Mouse (Mus musculus) forebrain, embryonic 15.5 days (tissue): ENCODE results near the gene Apmap. TPM values are rescaled to one million over a fixed set of nuclear protein-coding genes. Genes with fewer than 3 reads are reported as not detected.

Experiments used
- ATAC-seq: fragments of 200-750 bp; cut with Nextera tagmentation; replicated peaks from 2 replicates; pipeline ENCODE4 v1.8.0; 2017; ENCODE audit warnings: mild to moderate bottlenecking, moderate TSS enrichment, moderate library complexity
- H3K27ac ChIP-seq: fragments of 300-500 bp; sonication (generic); replicated peaks from 2 replicates; pipeline ENCODE4 v1.5.1; 2015; ENCODE audit warnings: mild to moderate bottlenecking, inconsistent platforms
- H3K27me3 ChIP-seq: fragments of 300-500 bp; sonication (generic); 2 replicates; pipeline ENCODE4 v1.6.1; 2015; ENCODE audit warnings: inconsistent platforms
- H3K36me3 ChIP-seq: fragments of 300-500 bp; sonication (generic); 2 replicates; pipeline ENCODE4 v1.6.1; 2015; ENCODE audit warnings: mild to moderate bottlenecking, inconsistent platforms
- H3K4me1 ChIP-seq: fragments of 300-500 bp; sonication (generic); 2 replicates; pipeline ENCODE4 v1.6.1; 2015; ENCODE audit warnings: inconsistent platforms
- H3K4me2 ChIP-seq: fragments of 300-500 bp; sonication (generic); replicated peaks from 2 replicates; pipeline ENCODE4 v1.6.1; 2015; ENCODE audit warnings: mild to moderate bottlenecking, inconsistent platforms
- H3K4me3 ChIP-seq: fragments of 300-500 bp; sonication (generic); 2 replicates; pipeline ENCODE4 v1.5.1; 2015; ENCODE audit warnings: mild to moderate bottlenecking, inconsistent platforms
- H3K9ac ChIP-seq: fragments of 300-500 bp; sonication (generic); replicated peaks from 2 replicates; pipeline ENCODE4 v1.6.1; 2015; ENCODE audit warnings: mild to moderate bottlenecking, inconsistent platforms
- H3K9me3 ChIP-seq: fragments of 300-500 bp; sonication (generic); 2 replicates; pipeline ENCODE4 v1.6.1; 2016; ENCODE audit warnings: inconsistent platforms
- WGBS: fragments of 180-500 bp; shearing (Covaris S2); methylation state at CpG from one replicate; pipeline ENCODE4 v1.1.7; 2015; ENCODE audit warnings: mixed read lengths; 5-methylcytosine and 5-hydroxymethylcytosine counted together
- polyA plus RNA-seq: library from polyadenylated mRNA; unstranded; fragments of >200 nt; fragmentation: Nextera tagmentation; extraction: Ambion mirVana; gene quantifications from 2 replicates; pipeline ENCODE4 v1.2.1, GENCODE M21; 2015

Gene Apmap
- polyA plus RNA-seq = 40.9 and 41.0 TPM in 2 replicates

- H3K9ac ChIP-seq = peak within 1 kb of the TSS; percentile 85
- peak; percentile 98 for ATAC-seq
- WGBS = under 1% methylated on average over 42 of the region's 42 CpGs
- peak within 1 kb of the TSS; percentile 63 for H3K27ac ChIP-seq
- H3K4me3 ChIP-seq = peak within 1 kb of the TSS; percentile 93
- H3K9me3 ChIP-seq = no peaks in the 10 kb centered on the region
- H3K4me2 ChIP-seq = peak within 1 kb of the TSS; percentile 80
- no peaks in the 10 kb centered on the region for H3K27me3 ChIP-seq
- H3K4me1 ChIP-seq = peaks cover 15% of the 10 kb centered on the region
- H3K36me3 ChIP-seq = no peaks in the 10 kb centered on the region
Measured at GRCm38 (mm10) chr2:150608087-150608799, at the start of gene Apmap. Apmap (minus strand) TSS chr2:150608567.

- H3K4me3 ChIP-seq = no peak overlapping the region
- no peaks in the 10 kb centered on the region for H3K9me3 ChIP-seq
- no peak overlapping the region for H3K9ac ChIP-seq
- peak; percentile 71 for ATAC-seq
- WGBS = 15% methylated on average over 8 of the region's 8 CpGs
- no peak overlapping the region for H3K4me2 ChIP-seq
- H3K4me1 ChIP-seq = peaks cover 24% of the 10 kb centered on the region
- no peaks in the 10 kb centered on the region for H3K27me3 ChIP-seq
- H3K27ac ChIP-seq = peak overlapping the region; percentile 56
- H3K36me3 ChIP-seq = peaks cover 4% of the 10 kb centered on the region
Measured at GRCm38 (mm10) chr2:150656975-150657768, 48.8 kb upstream of the Apmap start.

GRCm38 (mm10) chr2:150656112-150656511 lies 47.7 kb upstream of the Apmap start:
- ATAC-seq = no peak
- no peaks in the 10 kb centered on the region for H3K9me3 ChIP-seq
- peaks cover 4% of the 10 kb centered on the region for H3K36me3 ChIP-seq
- WGBS = 92% methylated on average over 3 of the region's 3 CpGs
- H3K4me1 ChIP-seq = peaks cover 13% of the 10 kb centered on the region
- H3K27ac ChIP-seq = peak overlapping the region; percentile 56; the same call in 1 of the 2 replicates
- H3K4me2 ChIP-seq = no peak overlapping the region
- no peaks in the 10 kb centered on the region for H3K27me3 ChIP-seq
- no peak overlapping the region for H3K9ac ChIP-seq
- H3K4me3 ChIP-seq = no peak overlapping the region

GRCm38 (mm10) chr2:150655290-150655689 lies 46.9 kb upstream of the Apmap start:
- 89% methylated on average over 6 of the region's 6 CpGs for WGBS
- Histone ChIP-seq H3K4me3 (no peak overlapping the region), H3K27me3 (no peaks in the 10 kb centered on the region), H3K9me3 (no peaks in the 10 kb centered on the region), H3K36me3 (peaks cover 4% of the 10 kb centered on the region), H3K4me1 (peaks cover 12% of the 10 kb centered on the region), H3K9ac (no peak overlapping the region), H3K4me2 (no peak overlapping the region), H3K27ac (no peak overlapping the region)
- no peak for ATAC-seq

GRCm38 (mm10) chr2:150654814-150655213 lies 46.4 kb upstream of the Apmap start:
- no peak for ATAC-seq
- 85% methylated on average over 2 of the region's 2 CpGs for WGBS
- Histone ChIP-seq H3K9me3 (no peaks in the 10 kb centered on the region), H3K27ac (no peak overlapping the region), H3K4me1 (peaks cover 15% of the 10 kb centered on the region), H3K36me3 (peaks cover 4% of the 10 kb centered on the region), H3K9ac (no peak overlapping the region), H3K4me3 (no peak overlapping the region), H3K4me2 (no peak overlapping the region), H3K27me3 (no peaks in the 10 kb centered on the region)

GRCm38 (mm10) chr2:150651366-150651765 lies 43.0 kb upstream of the Apmap start:
- Histone ChIP-seq H3K4me2 (no peak overlapping the region), H3K9me3 (no peaks in the 10 kb centered on the region), H3K27ac (no peak overlapping the region), H3K4me1 (peaks cover 39% of the 10 kb centered on the region), H3K9ac (no peak overlapping the region), H3K36me3 (no peaks in the 10 kb centered on the region), H3K4me3 (no peak overlapping the region), H3K27me3 (no peaks in the 10 kb centered on the region)
- no peak for ATAC-seq
- 71% methylated on average over 9 of the region's 9 CpGs for WGBS

- H3K27ac ChIP-seq = no peak overlapping the region
- peaks cover 39% of the 10 kb centered on the region for H3K4me1 ChIP-seq
Measured at GRCm38 (mm10) chr2:150650511-150651074, 42.2 kb upstream of the Apmap start.

GRCm38 (mm10) chr2:150648300-150648895 lies 40.0 kb upstream of the Apmap start:
- Histone ChIP-seq H3K9ac (no peak overlapping the region), H3K9me3 (no peaks in the 10 kb centered on the region), H3K4me1 (peaks cover 52% of the 10 kb centered on the region), H3K27me3 (no peaks in the 10 kb centered on the region), H3K36me3 (no peaks in the 10 kb centered on the region), H3K4me3 (no peak overlapping the region), H3K27ac (peak overlapping the region; percentile 70), H3K4me2 (no peak overlapping the region)
- WGBS = 45% methylated on average over 13 of the region's 13 CpGs
- ATAC-seq = no peak

More at GRCm38 (mm10) chr2:150650511-150651074, 42.2 kb upstream of the Apmap start:
- 22% methylated on average over 7 of the region's 7 CpGs for WGBS
- Histone ChIP-seq H3K27me3 (no peaks in the 10 kb centered on the region), H3K4me2 (no peak overlapping the region), H3K9ac (no peak overlapping the region), H3K36me3 (no peaks in the 10 kb centered on the region), H3K9me3 (no peaks in the 10 kb centered on the region), H3K4me3 (no peak overlapping the region)
- ATAC-seq = no peak

GRCm38 (mm10) chr2:150647681-150648299 lies 39.4 kb upstream of the Apmap start:
- Histone ChIP-seq H3K9ac (no peak overlapping the region), H3K36me3 (no peaks in the 10 kb centered on the region), H3K27ac (peak overlapping the region; percentile 70), H3K4me2 (no peak overlapping the region), H3K4me1 (peaks cover 56% of the 10 kb centered on the region), H3K9me3 (no peaks in the 10 kb centered on the region), H3K4me3 (no peak overlapping the region), H3K27me3 (no peaks in the 10 kb centered on the region)
- ATAC-seq = no peak
- 41% methylated on average over 14 of the region's 14 CpGs for WGBS

- no peaks in the 10 kb centered on the region for H3K27me3 ChIP-seq
- H3K36me3 ChIP-seq = no peaks in the 10 kb centered on the region
- no peak overlapping the region for H3K4me2 ChIP-seq
- no peak overlapping the region for H3K9ac ChIP-seq
- H3K27ac ChIP-seq = peak overlapping the region; percentile 95; the same call in 1 of the 2 replicates
- peaks cover 56% of the 10 kb centered on the region for H3K4me1 ChIP-seq
- no peak for ATAC-seq
- no peaks in the 10 kb centered on the region for H3K9me3 ChIP-seq
- H3K4me3 ChIP-seq = no peak overlapping the region
- WGBS = 82% methylated on average over 8 of the region's 8 CpGs
Measured at GRCm38 (mm10) chr2:150646411-150647121, 38.2 kb upstream of the Apmap start.

- Histone ChIP-seq H3K4me2 (no peak overlapping the region), H3K9me3 (no peaks in the 10 kb centered on the region), H3K9ac (no peak overlapping the region), H3K36me3 (peaks cover 4% of the 10 kb centered on the region; the same call in 1 of the 2 replicates), H3K27ac (peak overlapping the region; percentile 95), H3K27me3 (no peaks in the 10 kb centered on the region), H3K4me1 (peaks cover 49% of the 10 kb centered on the region), H3K4me3 (no peak overlapping the region)
- no peak for ATAC-seq
- 95% methylated on average over 4 of the region's 4 CpGs for WGBS
Measured at GRCm38 (mm10) chr2:150645225-150645624, 36.9 kb upstream of the Apmap start.
